In the genomic region with DNA sequence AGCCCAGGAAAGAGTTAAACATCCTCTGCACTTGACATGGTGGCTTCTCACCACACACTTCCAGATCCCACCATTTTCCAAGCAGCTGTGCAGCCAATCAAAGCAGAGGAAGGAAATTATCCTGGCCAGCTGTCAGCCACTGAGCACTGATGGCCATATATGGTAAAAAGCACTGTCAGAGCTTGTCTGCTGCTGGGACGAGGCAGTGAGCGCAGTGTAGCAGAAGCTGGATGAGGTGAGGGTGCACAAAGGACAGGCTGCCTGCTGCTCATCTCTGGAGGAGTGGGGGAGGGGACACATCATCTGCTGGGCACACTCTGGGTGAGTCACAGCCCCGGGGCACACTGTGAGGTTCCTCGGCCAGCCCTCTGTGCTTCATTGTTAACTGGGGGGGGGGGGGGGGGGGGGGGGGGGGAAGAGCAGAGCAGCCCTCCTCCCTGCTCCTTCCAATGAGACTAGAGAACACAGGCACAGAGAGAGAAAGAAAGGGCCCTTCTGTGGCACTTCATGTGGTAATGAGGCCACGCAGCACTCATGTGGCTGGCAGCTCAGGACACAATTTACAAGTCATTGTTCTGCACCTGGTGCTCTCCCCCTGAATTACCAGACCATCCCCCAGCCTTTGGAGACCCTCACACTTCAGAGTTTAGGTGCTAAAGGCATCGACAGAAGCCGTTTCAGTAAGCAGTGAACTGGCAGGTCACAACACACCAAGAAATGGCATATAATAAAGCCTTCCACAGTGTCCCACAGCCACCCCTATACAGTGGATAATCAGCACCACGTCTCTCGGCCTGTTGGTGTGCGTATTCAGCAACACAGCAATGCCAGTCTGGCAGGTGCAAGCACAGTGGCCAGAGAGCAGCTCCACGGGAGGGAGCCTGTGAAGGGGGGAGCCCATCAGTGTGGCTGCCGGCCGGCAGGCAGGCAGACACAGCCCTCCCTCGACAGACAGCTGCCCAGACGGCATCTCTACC, we compare ENCODE assay signal across 8 mouse cellular contexts. TPM values are rescaled to one million over a fixed set of nuclear protein-coding genes. Genes with fewer than 3 reads are reported as not detected.
A peak's percentile ranks its signal among the peaks of the same experiment; 100 is the strongest.
DNase-seq lines count a peak whose midpoint lies in the region; ATAC-seq and TF ChIP-seq lines count a peak whose summit lies in the region.

No protein-coding gene starts in this region.

- peaks cover 7 to 48% of the 10 kb centered on the region in 2 experiments for H3K4me1 ChIP-seq in CH12.LX (ENCODE audit: control insufficient read depth in 1 of 2, insufficient read depth in 2 of 2)
- H3K4me1 ChIP-seq in forebrain, embryonic 11.5 days (replicated peaks; ENCODE audit: control insufficient read depth, insufficient read depth, low read length), result peaks cover 48% of the 10 kb centered on the region
- peaks cover 40% of the 10 kb centered on the region for H3K4me1 ChIP-seq in liver, postnatal 0 days (ENCODE audit: insufficient read depth)
- peaks cover 69% of the 10 kb centered on the region for H3K4me1 ChIP-seq in neural tube, embryonic 11.5 days (ENCODE audit: control insufficient read depth, insufficient read depth, low read length)

- TF ChIP-seq RAD21 in CH12.LX (IDR thresholded peaks at IDR 0.05; ENCODE audit: low read depth, low read length), result no peak

- no peak overlapping the region for H3K9ac ChIP-seq in CH12.LX (ENCODE audit: insufficient read depth, low read depth)
- peak overlapping the region; percentile 48 for H3K9ac ChIP-seq in forebrain, embryonic 11.5 days (ENCODE audit: low read length)
- peak overlapping the region; percentile 26; the same call in 1 of the 2 replicates for H3K9ac ChIP-seq in liver, postnatal 0 days (replicated peaks)
- H3K9ac ChIP-seq in neural tube, embryonic 11.5 days (ENCODE audit: low read length), result peak overlapping the region; percentile 71

- H3K9me3 ChIP-seq in CH12.LX (replicated peaks; ENCODE audit: low read length), result peaks cover 12% of the 10 kb centered on the region
- no peaks in the 10 kb centered on the region for H3K9me3 ChIP-seq in forebrain, embryonic 11.5 days (ENCODE audit: control insufficient read depth, low read length)
- no peaks in the 10 kb centered on the region for H3K9me3 ChIP-seq in liver, postnatal 0 days (ENCODE audit: low read length)
- no peaks in the 10 kb centered on the region for H3K9me3 ChIP-seq in neural tube, embryonic 11.5 days (ENCODE audit: control insufficient read depth, low read length)

- peaks cover 12 to 86% of the 10 kb centered on the region in 2 experiments for H3K36me3 ChIP-seq in CH12.LX (replicated peaks in 1 of 2; ENCODE audit: control insufficient read depth in 1 of 2, insufficient read depth in 1 of 2, low read length in 1 of 2)
- H3K36me3 ChIP-seq in forebrain, embryonic 11.5 days (ENCODE audit: control insufficient read depth, insufficient read depth, low read length), result peaks cover 3% of the 10 kb centered on the region; the same call in 1 of the 2 replicates
- peaks cover 14% of the 10 kb centered on the region for H3K36me3 ChIP-seq in liver, postnatal 0 days (replicated peaks; ENCODE audit: insufficient read depth, low read length)
- H3K36me3 ChIP-seq in neural tube, embryonic 11.5 days (ENCODE audit: control insufficient read depth, insufficient read depth, low read length), result no peaks in the 10 kb centered on the region

- no peak for TF ChIP-seq POLR2A in CH12.LX (IDR thresholded peaks at IDR 0.05; ENCODE audit: low read depth, low read length)

- peak; percentile 65 for DNase-seq in CH12.LX (ENCODE audit: extremely low read depth)
- DNase-seq in adrenal gland, postnatal 25 days, result peak; percentile 75
- peak; percentile 92 for DNase-seq in forebrain, embryonic 11.5 days (ENCODE audit: low spot score)
- peak; percentile 85 to 86 for DNase-seq in heart, postnatal 10 days
- DNase-seq in kidney, postnatal 4 days, result peak; percentile 70 to 84
- peak; percentile 52 for DNase-seq in liver, postnatal 0 days
- peak; percentile 89 for DNase-seq in neural tube, embryonic 11.5 days (ENCODE audit: low spot score)
- peak; percentile 62 for DNase-seq in thymus, postnatal 14 days

- H3K4me2 ChIP-seq in CH12.LX (ENCODE audit: insufficient read depth, low read depth, poor library complexity, severe bottlenecking), result no peak overlapping the region
- peak overlapping the region; percentile 36; the same call in 1 of the 2 replicates for H3K4me2 ChIP-seq in forebrain, embryonic 11.5 days (ENCODE audit: low read depth, low read length, severe bottlenecking)
- no peak overlapping the region for H3K4me2 ChIP-seq in liver, postnatal 0 days (ENCODE audit: low read depth, low read length)
- H3K4me2 ChIP-seq in neural tube, embryonic 11.5 days (ENCODE audit: low read depth), result peak overlapping the region; percentile 35

- dilution Hi-C loops in CH12.LX (cut with MboI; ENCODE audit: extremely low pct_ligation_motif_present, extremely low pct_unique_long_range_greater_than_20kb, low sequenced_read_pairs), result no loop called here

- intact Hi-C loops in heart, postnatal 10 days (cut with DNase I), result loop anchor here (5.0 kb wide), 1 partner anchor 34 kb away; the partner anchor contains the start of gene Coro1c

- WGBS in forebrain, embryonic 11.5 days, result 4% methylated on average over 13 of the region's 15 CpGs
- 35% methylated on average over 15 of the region's 15 CpGs for WGBS in liver, postnatal 0 days (ENCODE audit: insufficient replicate concordance)
- 2% methylated on average over 13 of the region's 15 CpGs for WGBS in neural tube, embryonic 11.5 days

- H3K27me3 ChIP-seq in CH12.LX (replicated peaks), result no peaks in the 10 kb centered on the region
- H3K27me3 ChIP-seq in forebrain, embryonic 11.5 days (ENCODE audit: control insufficient read depth, insufficient read depth, low read length), result no peaks in the 10 kb centered on the region
- no peaks in the 10 kb centered on the region for H3K27me3 ChIP-seq in liver, postnatal 0 days (ENCODE audit: insufficient read depth, low read length)
- no peaks in the 10 kb centered on the region for H3K27me3 ChIP-seq in neural tube, embryonic 11.5 days (ENCODE audit: control insufficient read depth, insufficient read depth, low read length)

- no peak for TF ChIP-seq EP300 in CH12.LX (IDR thresholded peaks at IDR 0.05; ENCODE audit: low read length)
- no peak for TF ChIP-seq EP300 in liver, postnatal 0 days (IDR thresholded peaks at IDR 0.05; ENCODE audit: low read depth)

- no peak overlapping the region for H3K27ac ChIP-seq in CH12.LX (ENCODE audit: insufficient read depth, low read depth)
- peak overlapping the region; percentile 99 for H3K27ac ChIP-seq in forebrain, embryonic 11.5 days (ENCODE audit: low read depth, low read length)
- peak overlapping the region; percentile 75 for H3K27ac ChIP-seq in liver, postnatal 0 days (ENCODE audit: low read depth)
- H3K27ac ChIP-seq in neural tube, embryonic 11.5 days (ENCODE audit: low read depth, low read length), result peak overlapping the region; percentile 100

- TF ChIP-seq CTCF in CH12.LX (conservative IDR thresholded peaks at IDR 0.05 in 1 of 2, IDR thresholded peaks at IDR 0.05 in 1 of 2; ENCODE audit: low read depth in 2 of 2, low read length in 2 of 2), result no peak
- no peak for TF ChIP-seq CTCF in liver, postnatal 0 days (IDR thresholded peaks at IDR 0.05; ENCODE audit: low read depth)

- in situ Hi-C loops in CH12.LX (cut with MboI; ENCODE audit: low pct_ligation_motif_present, low pct_unique_long_range_greater_than_20kb, low sequenced_read_pairs), result no loop called here

- peak; percentile 83 for ATAC-seq in forebrain, embryonic 11.5 days (replicated peaks; ENCODE audit: low FRiP score)
- peak; percentile 72 for ATAC-seq in liver, postnatal 0 days
- peak; percentile 84 for ATAC-seq in neural tube, embryonic 11.5 days (ENCODE audit: insufficient read depth, low FRiP score, low TSS enrichment)

- no peaks in the 10 kb centered on the region for H3K79me2 ChIP-seq in CH12.LX (replicated peaks; ENCODE audit: control insufficient read depth, extremely low read depth, insufficient read depth, poor library complexity, severe bottlenecking)

- H3K4me3 ChIP-seq in CH12.LX (replicated peaks in 1 of 3; ENCODE audit: low read depth in 2 of 3, low read length in 2 of 3, poor library complexity in 1 of 3), result no peak overlapping the region
- 0 out of 2 replicates have a peak overlapping the region, but pooled peaks have one; percentile 6 for H3K4me3 ChIP-seq in forebrain, embryonic 11.5 days (ENCODE audit: low read depth, low read length)
- H3K4me3 ChIP-seq in liver, postnatal 0 days (ENCODE audit: low read depth, low read length), result no peak overlapping the region
- H3K4me3 ChIP-seq in neural tube, embryonic 11.5 days (ENCODE audit: low read depth, low read length), result 0 out of 2 replicates have a peak overlapping the region, but pooled peaks have one; percentile 12

TF ChIP-seq in CH12.LX, 34 proteins besides CTCF, POLR2A, EP300 and RAD21 (continues in another document):
- TF ChIP-seq ELF1 (IDR thresholded peaks at IDR 0.05; ENCODE audit: low read depth, low read length), result no peak
- no peak for TF ChIP-seq JUN (IDR thresholded peaks at IDR 0.05; ENCODE audit: insufficient read depth, low read depth, low read length)
- no peak for TF ChIP-seq ETS1 (conservative IDR thresholded peaks at IDR 0.05; ENCODE audit: low read depth, low read length)
- no peak for TF ChIP-seq POLR2AphosphoS2 (IDR thresholded peaks at IDR 0.05; ENCODE audit: low read depth, low read length)
- TF ChIP-seq USF1 (IDR thresholded peaks at IDR 0.05; ENCODE audit: low read depth, low read length), result no peak
- no peak for TF ChIP-seq UBTF (IDR thresholded peaks at IDR 0.05; ENCODE audit: low read depth, low read length)
- TF ChIP-seq MAFK (IDR thresholded peaks at IDR 0.05; ENCODE audit: insufficient replicate concordance, low read length), result no peak
- TF ChIP-seq SMC3 (IDR thresholded peaks at IDR 0.05; ENCODE audit: low read depth, low read length), result no peak

RNA-seq across cellular contexts. Expression of gene Coro1c, which starts 35.3 kb away (rescaled TPM):
- 66.1 and 74.6 TPM in 2 replicates for total RNA-seq in CH12.LX (2012; rRNA removed)
- total RNA-seq in CH12.LX (2014; rRNA removed), result 67.9 and 69.9 TPM in 2 replicates
- 87.4 and 96.4 TPM in 2 replicates for polyA plus RNA-seq in CH12.LX (2012; ENCODE audit: insufficient read length, low read depth)
- 43.3 and 52.6 TPM in 2 replicates for total RNA-seq in adrenal gland, postnatal 25 days (2021)
- 231 and 246 TPM in 2 replicates for polyA plus RNA-seq in forebrain, embryonic 11.5 days (2014; fragmentation: Nextera tagmentation; extraction: Ambion mirVana)
- total RNA-seq in heart, postnatal 10 days (2021), result 10 to 100 TPM; 73.1 to 76.1 TPM
- 23.6 and 27.6 TPM in 2 replicates for polyA plus RNA-seq in liver, postnatal 0 days (2015; fragmentation: Nextera tagmentation; extraction: Ambion mirVana)
- polyA plus RNA-seq in neural tube, embryonic 11.5 days (2014; fragmentation: Nextera tagmentation; extraction: Ambion mirVana), result 256 and 297 TPM in 2 replicates

RNA-seq across cellular contexts. Expression of gene Selplg, which starts 40.8 kb away (rescaled TPM):
- total RNA-seq in CH12.LX (2012; rRNA removed), result 50.5 and 58.5 TPM in 2 replicates
- 27.9 and 29.4 TPM in 2 replicates for total RNA-seq in CH12.LX (2014; rRNA removed)
- polyA plus RNA-seq in CH12.LX (2012; ENCODE audit: insufficient read length, low read depth), result 34.2 and 41.6 TPM in 2 replicates
- total RNA-seq in adrenal gland, postnatal 25 days (2021), result 1.5 and 3.3 TPM in 2 replicates
- 0.67 and 1.4 TPM in 2 replicates for polyA plus RNA-seq in forebrain, embryonic 11.5 days (2014; fragmentation: Nextera tagmentation; extraction: Ambion mirVana)
- 1 to 10 TPM; 2.0 to 2.1 TPM for total RNA-seq in heart, postnatal 10 days (2021)
- polyA plus RNA-seq in liver, postnatal 0 days (2015; fragmentation: Nextera tagmentation; extraction: Ambion mirVana), result 18.9 and 21.5 TPM in 2 replicates
- 1.7 and 2.8 TPM in 2 replicates for polyA plus RNA-seq in neural tube, embryonic 11.5 days (2014; fragmentation: Nextera tagmentation; extraction: Ambion mirVana)

Comparison
In these comparisons a context has a peak if more than half of its experiments do, and no peak if none do; other contexts are left out.
1. H3K4me2 ChIP-seq: peak in forebrain, embryonic 11.5 days (single experiment) and neural tube, embryonic 11.5 days (single experiment); none in CH12.LX (single experiment) and liver, postnatal 0 days (single experiment).
2. H3K4me3 ChIP-seq: peak in forebrain, embryonic 11.5 days (single experiment) and neural tube, embryonic 11.5 days (single experiment); none in CH12.LX (0 of 3) and liver, postnatal 0 days (single experiment).
3. Peak in every context shown above with its lines, with median percentiles within 50 percentile points of each other: DNase-seq and ATAC-seq.